Mouse (Mus musculus) heart, embryonic 11.5 days (tissue): Measurements from ENCODE around the gene Saxo1. TPM values are rescaled to one million over a fixed set of nuclear protein-coding genes. Genes with fewer than 3 reads are reported as not detected.

Experiments
- ATAC-seq: fragments of 200-750 bp; cut with Nextera tagmentation; replicated peaks from 2 replicates; pipeline ENCODE4 v1.8.0; 2017; ENCODE audit warnings: moderate library complexity; ENCODE audit not compliant: insufficient number of reproducible peaks, low FRiP score, low TSS enrichment
- H3K27ac ChIP-seq: fragments of 300-500 bp; sonication (generic); 2 replicates; pipeline ENCODE4 v1.5.1; 2014; ENCODE audit warnings: mild to moderate bottlenecking, low read depth, low read length
- H3K27me3 ChIP-seq: fragments of 300-500 bp; sonication (generic); 2 replicates; pipeline ENCODE4 v1.6.1; 2014; ENCODE audit warnings: mild to moderate bottlenecking, low read length, mixed read lengths; ENCODE audit not compliant: control insufficient read depth, insufficient read depth
- H3K36me3 ChIP-seq: fragments of 300-500 bp; sonication (generic); 2 replicates; pipeline ENCODE4 v1.6.1; 2014; ENCODE audit warnings: mild to moderate bottlenecking, low read length, moderate library complexity, mixed read lengths; ENCODE audit not compliant: control insufficient read depth, insufficient read depth
- H3K4me1 ChIP-seq: fragments of 300-500 bp; sonication (generic); 2 replicates; pipeline ENCODE4 v1.6.1; 2014; ENCODE audit warnings: low read length; ENCODE audit not compliant: control insufficient read depth, insufficient read depth
- H3K4me2 ChIP-seq: fragments of 300-500 bp; sonication (generic); 2 replicates; pipeline ENCODE4 v1.6.1; 2014; ENCODE audit warnings: mild to moderate bottlenecking, moderate library complexity
- H3K4me3 ChIP-seq: fragments of 300-500 bp; sonication (generic); 2 replicates; pipeline ENCODE4 v1.5.1; 2014; ENCODE audit warnings: low read depth, low read length
- H3K9ac ChIP-seq: fragments of 300-500 bp; sonication (generic); 2 replicates; pipeline ENCODE4 v1.6.1; 2014; ENCODE audit warnings: mild to moderate bottlenecking, low read depth, low read length, moderate library complexity
- H3K9me3 ChIP-seq: fragments of 300-500 bp; sonication (generic); replicated peaks from 2 replicates; pipeline ENCODE4 v1.6.1; 2016; ENCODE audit warnings: low read length; ENCODE audit not compliant: control insufficient read depth
- WGBS: fragments of 180-500 bp; shearing (Covaris S2); extraction: QIAGEN DNeasy Blood & Tissue Kit; methylation state at CpG from one replicate; pipeline ENCODE4 v1.1.7; 2014; ENCODE audit not compliant: insufficient replicate concordance; 5-methylcytosine and 5-hydroxymethylcytosine counted together
- polyA plus RNA-seq: library from polyadenylated mRNA; unstranded; fragments of >200 nt; fragmentation: Nextera tagmentation; extraction: Ambion mirVana; gene quantifications from 2 replicates; pipeline ENCODE4 v1.2.1, GENCODE M21; 2014

The Saxo1 gene
- polyA plus RNA-seq, 1 experiment from 2014 or later = not detected

GRCm38 (mm10) chr4:86537972-86538371 is 20.2 kb downstream of the Saxo1 start:
- Histone ChIP-seq H3K27ac (no peak overlapping the region), H3K4me3 (no peak overlapping the region), H3K4me1 (no peaks in the 10 kb centered on the region), H3K9me3 (no peaks in the 10 kb centered on the region), H3K4me2 (no peak overlapping the region), H3K9ac (no peak overlapping the region), H3K27me3 (no peaks in the 10 kb centered on the region), H3K36me3 (no peaks in the 10 kb centered on the region)
- 38% methylated on average over 4 of the region's 4 CpGs for WGBS
- no peak for ATAC-seq

- 49% methylated on average over 5 of the region's 5 CpGs for WGBS
- H3K4me2 ChIP-seq = no peak overlapping the region
- H3K4me1 ChIP-seq = no peaks in the 10 kb centered on the region
- no peaks in the 10 kb centered on the region for H3K36me3 ChIP-seq
- H3K27ac ChIP-seq = no peak overlapping the region
- no peak overlapping the region for H3K9ac ChIP-seq
- ATAC-seq = no peak
- H3K27me3 ChIP-seq = no peaks in the 10 kb centered on the region
- H3K9me3 ChIP-seq = no peaks in the 10 kb centered on the region
- no peak overlapping the region for H3K4me3 ChIP-seq
Observed at GRCm38 (mm10) chr4:86534091-86534481, 24.0 kb downstream of the Saxo1 start.

GRCm38 (mm10) chr4:86533406-86534090 is 24.6 kb downstream of the Saxo1 start:
- Histone ChIP-seq H3K4me2 (no peak overlapping the region), H3K9me3 (no peaks in the 10 kb centered on the region), H3K4me3 (no peak overlapping the region), H3K36me3 (no peaks in the 10 kb centered on the region), H3K27ac (no peak overlapping the region), H3K27me3 (no peaks in the 10 kb centered on the region), H3K9ac (no peak overlapping the region), H3K4me1 (no peaks in the 10 kb centered on the region)
- no peak for ATAC-seq
- 82% methylated on average over 8 of the region's 8 CpGs for whole genome bisulfite sequencing

GRCm38 (mm10) chr4:86529161-86529560 is 29.0 kb downstream of the Saxo1 start:
- Histone ChIP-seq H3K9ac (no peak overlapping the region), H3K4me3 (no peak overlapping the region), H3K4me2 (no peak overlapping the region), H3K4me1 (no peaks in the 10 kb centered on the region; the same call in 1 of the 2 replicates), H3K36me3 (no peaks in the 10 kb centered on the region), H3K27me3 (no peaks in the 10 kb centered on the region), H3K9me3 (no peaks in the 10 kb centered on the region), H3K27ac (no peak overlapping the region)
- 73% methylated on average over 6 of the region's 6 CpGs for WGBS
- no peak for ATAC-seq

GRCm38 (mm10) chr4:86527162-86528136 is 30.7 kb downstream of the Saxo1 start:
- 60% methylated on average over 11 of the region's 11 CpGs for WGBS
- H3K27ac ChIP-seq = no peak overlapping the region
- H3K4me2 ChIP-seq = no peak overlapping the region
- no peaks in the 10 kb centered on the region; the same call in 1 of the 2 replicates for H3K4me1 ChIP-seq
- no peaks in the 10 kb centered on the region for H3K9me3 ChIP-seq
- H3K4me3 ChIP-seq = no peak overlapping the region
- no peak overlapping the region for H3K9ac ChIP-seq
- no peaks in the 10 kb centered on the region for H3K27me3 ChIP-seq
- H3K36me3 ChIP-seq = no peaks in the 10 kb centered on the region
- ATAC-seq = no peak

- no peak for ATAC-seq
- 74% methylated on average over 1 of the region's 1 CpGs for WGBS
- H3K4me1 ChIP-seq = no peaks in the 10 kb centered on the region; the same call in 1 of the 2 replicates
- no peaks in the 10 kb centered on the region for H3K36me3 ChIP-seq
- H3K4me2 ChIP-seq = no peak overlapping the region
- no peaks in the 10 kb centered on the region for H3K9me3 ChIP-seq
- H3K27me3 ChIP-seq = no peaks in the 10 kb centered on the region
- no peak overlapping the region for H3K9ac ChIP-seq
- no peak overlapping the region for H3K27ac ChIP-seq
- no peak overlapping the region for H3K4me3 ChIP-seq
Observed at GRCm38 (mm10) chr4:86524483-86524882, 33.6 kb downstream of the Saxo1 start.

- no peak overlapping the region for H3K27ac ChIP-seq
- WGBS = 76% methylated on average over 5 of the region's 5 CpGs
- H3K27me3 ChIP-seq = no peaks in the 10 kb centered on the region
- no peak overlapping the region for H3K4me3 ChIP-seq
- no peaks in the 10 kb centered on the region; the same call in 1 of the 2 replicates for H3K4me1 ChIP-seq
- no peak overlapping the region for H3K4me2 ChIP-seq
- no peaks in the 10 kb centered on the region for H3K9me3 ChIP-seq
- H3K36me3 ChIP-seq = no peaks in the 10 kb centered on the region
- H3K9ac ChIP-seq = no peak overlapping the region
- ATAC-seq = no peak
Observed at GRCm38 (mm10) chr4:86523771-86524170, 34.4 kb downstream of the Saxo1 start.

GRCm38 (mm10) chr4:86520695-86521094 is 37.4 kb downstream of the Saxo1 start:
- Histone ChIP-seq H3K36me3 (no peaks in the 10 kb centered on the region), H3K4me1 (no peaks in the 10 kb centered on the region), H3K9me3 (no peaks in the 10 kb centered on the region), H3K27ac (no peak overlapping the region), H3K27me3 (no peaks in the 10 kb centered on the region), H3K9ac (no peak overlapping the region), H3K4me2 (no peak overlapping the region), H3K4me3 (no peak overlapping the region)
- WGBS = 87% methylated on average over 12 of the region's 12 CpGs
- no peak for ATAC-seq
